ENCODE assay signal across 9 mouse cellular contexts in the genomic region with DNA sequence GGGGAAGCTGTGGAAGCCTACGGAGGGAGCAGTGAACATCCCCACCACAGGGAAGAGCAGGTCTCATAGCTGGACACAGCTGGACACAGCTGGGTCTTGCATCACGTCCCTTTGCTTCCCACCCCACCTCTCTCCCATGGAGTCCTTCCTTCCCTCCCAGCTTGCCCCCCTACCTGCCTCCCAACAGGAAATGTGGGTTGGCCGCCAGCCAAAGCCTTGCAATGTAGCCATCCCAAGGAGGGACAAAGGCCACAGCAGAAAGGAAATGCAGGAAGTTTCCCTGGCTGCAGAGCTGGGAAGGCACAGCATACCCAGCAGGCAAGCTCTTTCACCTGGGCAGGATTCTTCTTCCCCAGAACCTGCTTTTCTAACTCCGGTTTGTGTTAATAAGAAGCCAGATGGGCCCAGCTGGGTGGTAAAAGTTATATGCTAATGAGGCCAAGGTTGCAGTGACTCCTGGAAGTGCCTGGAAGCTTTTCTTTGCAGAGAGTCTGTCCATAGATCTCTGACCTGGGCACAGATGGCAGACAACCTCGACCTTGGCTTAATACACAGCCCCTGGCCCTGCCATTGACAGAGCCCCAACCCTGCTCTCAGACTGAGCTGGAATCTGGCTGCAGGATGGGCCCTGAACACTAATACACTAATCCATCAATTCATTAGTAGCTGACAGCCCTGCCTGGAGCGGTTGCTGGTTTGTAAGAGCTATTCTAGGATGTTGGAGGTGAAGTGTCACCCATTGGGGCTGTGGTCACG. TPM values are rescaled to one million over a fixed set of nuclear protein-coding genes. Genes with fewer than 3 reads are reported as not detected.
DNase-seq lines count a peak whose midpoint lies in the region; ATAC-seq lines count a peak whose summit lies in the region.
"Had no signal": no experiment of that assay in that cellular context is flagged by ENCODE, and none has a peak within 500 bp of the region (broad histone marks: within the 10 kb centered on the region; RNA-seq: fewer than 3 reads in every experiment).

No protein-coding gene starts in this region.

- H3K9ac ChIP-seq in forebrain, embryonic 12.5 days, result no peak overlapping the region
- H3K9ac ChIP-seq in embryonic facial prominence, embryonic 12.5 days, result no peak overlapping the region
- no peak overlapping the region for H3K9ac ChIP-seq in hindbrain, embryonic 11.5 days (ENCODE audit: low read depth, low read length)
- no peak overlapping the region for H3K9ac ChIP-seq in limb, embryonic 11.5 days (ENCODE audit: low read length)

- no peak for ATAC-seq in forebrain, embryonic 12.5 days (ENCODE audit: low FRiP score)
- ATAC-seq in embryonic facial prominence, embryonic 12.5 days (ENCODE audit: insufficient number of reproducible peaks, insufficient read depth, low FRiP score, low TSS enrichment), result no peak
- ATAC-seq in hindbrain, embryonic 11.5 days (ENCODE audit: low FRiP score), result peak; percentile 49; the same call in 1 of the 2 replicates
- no peak for ATAC-seq in limb, embryonic 11.5 days (ENCODE audit: insufficient number of reproducible peaks, low FRiP score, low TSS enrichment, low read depth)

- H3K36me3 ChIP-seq in forebrain, embryonic 10.5 days (replicated peaks), result no peaks in the 10 kb centered on the region
- H3K36me3 ChIP-seq in forebrain, embryonic 12.5 days (replicated peaks), result no peaks in the 10 kb centered on the region
- no peaks in the 10 kb centered on the region for H3K36me3 ChIP-seq in embryonic facial prominence, embryonic 12.5 days
- H3K36me3 ChIP-seq in hindbrain, embryonic 11.5 days (ENCODE audit: control insufficient read depth, insufficient read depth, low read length), result no peaks in the 10 kb centered on the region
- no peaks in the 10 kb centered on the region for H3K36me3 ChIP-seq in limb, embryonic 11.5 days (ENCODE audit: control insufficient read depth, insufficient read depth, low read length)

- H3K9me3 ChIP-seq in forebrain, embryonic 10.5 days, result no peaks in the 10 kb centered on the region
- no peaks in the 10 kb centered on the region for H3K9me3 ChIP-seq in forebrain, embryonic 12.5 days
- H3K9me3 ChIP-seq in embryonic facial prominence, embryonic 12.5 days, result no peaks in the 10 kb centered on the region
- no peaks in the 10 kb centered on the region for H3K9me3 ChIP-seq in hindbrain, embryonic 11.5 days (ENCODE audit: control insufficient read depth, low read length)
- no peaks in the 10 kb centered on the region for H3K9me3 ChIP-seq in limb, embryonic 11.5 days (ENCODE audit: control insufficient read depth, low read length)

- H3K27me3 ChIP-seq in forebrain, embryonic 10.5 days (ENCODE audit: poor library complexity, severe bottlenecking), result no peaks in the 10 kb centered on the region
- H3K27me3 ChIP-seq in forebrain, embryonic 12.5 days, result no peaks in the 10 kb centered on the region
- no peaks in the 10 kb centered on the region for H3K27me3 ChIP-seq in embryonic facial prominence, embryonic 12.5 days
- no peaks in the 10 kb centered on the region for H3K27me3 ChIP-seq in hindbrain, embryonic 11.5 days (ENCODE audit: control insufficient read depth, insufficient read depth, low read length)
- H3K27me3 ChIP-seq in limb, embryonic 11.5 days (ENCODE audit: control insufficient read depth, insufficient read depth, low read length), result no peaks in the 10 kb centered on the region

- DNase-seq in forebrain, embryonic 10.5 days (ENCODE audit: extremely low spot score, low spot score), result no peak
- DNase-seq in hindbrain, embryonic 11.5 days (ENCODE audit: low spot score), result peak; percentile 35
- DNase-seq in limb, embryonic 11.5 days (ENCODE audit: low spot score), result peak; percentile 45
- DNase-seq in thymus, postnatal 4 days, result no peak
- DNase-seq in thymus, postnatal 0 days (ENCODE audit: low spot score), result no peak
- no peak for DNase-seq in neural tube, embryonic 10.5 days (ENCODE audit: extremely low spot score, low spot score)

- peaks cover 18% of the 10 kb centered on the region for H3K4me1 ChIP-seq in forebrain, embryonic 10.5 days
- peaks cover 6% of the 10 kb centered on the region; the same call in 1 of the 2 replicates for H3K4me1 ChIP-seq in forebrain, embryonic 12.5 days
- peaks cover 9% of the 10 kb centered on the region; the same call in 1 of the 2 replicates for H3K4me1 ChIP-seq in embryonic facial prominence, embryonic 12.5 days
- H3K4me1 ChIP-seq in hindbrain, embryonic 11.5 days (replicated peaks; ENCODE audit: control insufficient read depth, insufficient read depth, low read length), result 0 out of 2 replicates have a peak, but pooled peaks cover 3% of the 10 kb centered on the region
- H3K4me1 ChIP-seq in limb, embryonic 11.5 days (ENCODE audit: control insufficient read depth, insufficient read depth, low read length), result no peaks in the 10 kb centered on the region; the same call in 1 of the 2 replicates

- peak overlapping the region; percentile 40; the same call in 1 of the 2 replicates for H3K27ac ChIP-seq in forebrain, embryonic 10.5 days
- no peak overlapping the region for H3K27ac ChIP-seq in forebrain, embryonic 12.5 days
- 0 out of 2 replicates have a peak overlapping the region, but pooled peaks have one; percentile 30 for H3K27ac ChIP-seq in embryonic facial prominence, embryonic 12.5 days
- H3K27ac ChIP-seq in hindbrain, embryonic 11.5 days (ENCODE audit: low read depth, low read length), result peak overlapping the region; percentile 19; the same call in 1 of the 2 replicates
- no peak overlapping the region for H3K27ac ChIP-seq in limb, embryonic 11.5 days (replicated peaks; ENCODE audit: low read depth, low read length)

- WGBS in forebrain, embryonic 10.5 days, result 67% methylated on average over 7 of the region's 7 CpGs
- WGBS in forebrain, embryonic 12.5 days, result 52% methylated on average over 7 of the region's 7 CpGs
- 45% methylated on average over 7 of the region's 7 CpGs for WGBS in embryonic facial prominence, embryonic 12.5 days
- 46% methylated on average over 7 of the region's 7 CpGs for WGBS in hindbrain, embryonic 11.5 days
- WGBS in limb, embryonic 11.5 days, result 38% methylated on average over 7 of the region's 7 CpGs

- H3K4me2 ChIP-seq in forebrain, embryonic 12.5 days, result no peak overlapping the region
- H3K4me2 ChIP-seq in embryonic facial prominence, embryonic 12.5 days (replicated peaks), result no peak overlapping the region
- no peak overlapping the region for H3K4me2 ChIP-seq in hindbrain, embryonic 11.5 days (replicated peaks; ENCODE audit: low read depth, low read length)
- H3K4me2 ChIP-seq in limb, embryonic 11.5 days (ENCODE audit: low read depth, severe bottlenecking), result no peak overlapping the region

- no peak overlapping the region for H3K4me3 ChIP-seq in forebrain, embryonic 10.5 days
- no peak overlapping the region for H3K4me3 ChIP-seq in forebrain, embryonic 12.5 days (replicated peaks)
- H3K4me3 ChIP-seq in embryonic facial prominence, embryonic 12.5 days, result no peak overlapping the region
- H3K4me3 ChIP-seq in hindbrain, embryonic 11.5 days (ENCODE audit: low read depth, low read length), result no peak overlapping the region
- no peak overlapping the region for H3K4me3 ChIP-seq in limb, embryonic 11.5 days (ENCODE audit: low read depth, low read length)
- H3K4me3 ChIP-seq: megakaryocyte, embryonic 14.5 days had no signal

RNA-seq across cellular contexts. Expression of gene Chst1, which starts 46.0 kb away (rescaled TPM):
- 5.5 and 5.7 TPM in 2 replicates for polyA plus RNA-seq in forebrain, embryonic 10.5 days (2016; fragmentation: Nextera tagmentation; extraction: Ambion mirVana)
- polyA plus RNA-seq in forebrain, embryonic 12.5 days (2016; fragmentation: Nextera tagmentation; extraction: Ambion mirVana), result 11.8 and 12.1 TPM in 2 replicates
- polyA plus RNA-seq in embryonic facial prominence, embryonic 12.5 days (2016; fragmentation: Nextera tagmentation; extraction: Ambion mirVana), result 7.9 and 8.5 TPM in 2 replicates
- 3.9 and 4.3 TPM in 2 replicates for polyA plus RNA-seq in hindbrain, embryonic 11.5 days (2014; fragmentation: Nextera tagmentation; extraction: Ambion mirVana)
- polyA plus RNA-seq in limb, embryonic 11.5 days (2014; fragmentation: Nextera tagmentation; extraction: Ambion mirVana), result 2.3 and 2.5 TPM in 2 replicates
- 1.7 and 1.8 TPM in 2 replicates for polyA plus RNA-seq in thymus, postnatal 0 days (2015; fragmentation: Nextera tagmentation; extraction: Ambion mirVana)

Comparison
In these comparisons a context has a peak if more than half of its experiments do, and no peak if none do; other contexts are left out.
1. H3K27ac ChIP-seq: peak in forebrain, embryonic 10.5 days (single experiment), embryonic facial prominence, embryonic 12.5 days (single experiment) and hindbrain, embryonic 11.5 days (single experiment); none in forebrain, embryonic 12.5 days (single experiment) and limb, embryonic 11.5 days (single experiment).
2. DNase-seq: peak in hindbrain, embryonic 11.5 days (single experiment) and limb, embryonic 11.5 days (single experiment); none in forebrain, embryonic 10.5 days (single experiment), thymus, postnatal 4 days (single experiment), thymus, postnatal 0 days (single experiment) and neural tube, embryonic 10.5 days (single experiment).